Mouse (Mus musculus) E14TG2a.4 (cell line): ENCODE results near the gene Btbd35f21.
"Not testable (repeated sequence)": the region's sequence is repeated elsewhere in the genome, so short reads cannot be mapped to it uniquely, and the experiment has no call there.

ENCODE experiments used
- H3K27me3 ChIP-seq: 2 replicates; pipeline ENCODE4 v1.6.1; 2014; ENCODE audit warnings: low read length, control low read depth; ENCODE audit not compliant: insufficient read depth
- H3K36me3 ChIP-seq: 2 replicates; pipeline ENCODE4 v1.6.1; 2014; ENCODE audit warnings: low read length, control low read depth; ENCODE audit not compliant: insufficient read depth
- H3K4me1 ChIP-seq: replicated peaks from 2 replicates; pipeline ENCODE4 v1.6.1; 2014; ENCODE audit warnings: low read depth, low read length, control low read depth
- H3K4me3 ChIP-seq: replicated peaks from 2 replicates; pipeline ENCODE4 v1.5.1; 2014; ENCODE audit warnings: mild to moderate bottlenecking, low read length
- H3K9me3 ChIP-seq: 2 replicates; pipeline ENCODE4 v1.6.1; 2014; ENCODE audit warnings: low read length, control low read depth

The Btbd35f21 gene

GRCm38 (mm10) chrX:32725809-32726208 lies at the start of gene Btbd35f21:
Btbd35f21 (plus strand) TSS chrX:32726109.
- not testable (repeated sequence) for H3K36me3 ChIP-seq, H3K27me3 ChIP-seq, H3K4me3 ChIP-seq, H3K4me1 ChIP-seq, H3K9me3 ChIP-seq
